Mouse (Mus musculus) kidney, adult 9 months (tissue): ENCODE measurements at regions not wholly inside any gene's neighbourhood (a gene's known extent, or its start where the extent isn't known, plus 50 kb on each side); places are given as distances from the start of the nearest gene placed in this dataset.
"Not testable (repeated sequence)": the region's sequence is repeated elsewhere in the genome, so short reads cannot be mapped to it uniquely, and the experiment has no call there.

Experiments used
- DNase-seq: peaks from one replicate; pipeline ENCODE4 v3.0.0; 2022

- DNase-seq, result peak; percentile 17
Measured at GRCm38 (mm10) chr6:47745856-47746255, 67.4 kb downstream of the Pdia4 start.

- DNase-seq, result peak; percentile 44
Measured at GRCm38 (mm10) chr6:47743856-47744255, 69.4 kb downstream of the Pdia4 start.

- DNase-seq, result not testable (repeated sequence)
Measured at GRCm38 (mm10) chr6:47740216-47740615, 73.0 kb downstream of the Pdia4 start.

GRCm38 (mm10) chr6:47739696-47740095, 73.5 kb downstream of the Pdia4 start:
- peak; percentile 78 for DNase-seq

GRCm38 (mm10) chr6:47737972-47738371, 75.3 kb downstream of the Pdia4 start:
- not testable (repeated sequence) for DNase-seq
